Mouse (Mus musculus) E14TG2a.4 (cell line): Measurements from ENCODE around the gene March10.

Experiments
- H3K27me3 ChIP-seq: 2 replicates; pipeline ENCODE4 v1.6.1; 2014; ENCODE audit warnings: low read length, control low read depth; ENCODE audit not compliant: insufficient read depth
- H3K36me3 ChIP-seq: 2 replicates; pipeline ENCODE4 v1.6.1; 2014; ENCODE audit warnings: low read length, control low read depth; ENCODE audit not compliant: insufficient read depth
- H3K4me1 ChIP-seq: replicated peaks from 2 replicates; pipeline ENCODE4 v1.6.1; 2014; ENCODE audit warnings: low read depth, low read length, control low read depth
- H3K4me3 ChIP-seq: replicated peaks from 2 replicates; pipeline ENCODE4 v1.5.1; 2014; ENCODE audit warnings: mild to moderate bottlenecking, low read length
- H3K9me3 ChIP-seq: 2 replicates; pipeline ENCODE4 v1.6.1; 2014; ENCODE audit warnings: low read length, control low read depth
- CTCF ChIP-seq: conservative IDR thresholded peaks from 2 replicates; pipeline ENCODE4 v1.5.1; 2014; ENCODE audit warnings: low read length
- NANOG ChIP-seq: IDR thresholded peaks from 2 replicates; pipeline ENCODE4 v1.6.1; 2014; ENCODE audit warnings: borderline replicate concordance, low read length, mixed read lengths
- POU5F1 ChIP-seq: IDR thresholded peaks from 2 replicates; pipeline ENCODE4 v1.6.1; 2014; ENCODE audit warnings: low read length, borderline replicate concordance

Gene March10

GRCm38 (mm10) chr11:105409408-105409807, 47.1 kb downstream of the March10 start:
- TF ChIP-seq CTCF (no peak), NANOG (no peak), POU5F1 (no peak)
- Histone ChIP-seq H3K27me3 (no peaks in the 10 kb centered on the region), H3K4me1 (peaks cover 5% of the 10 kb centered on the region), H3K9me3 (no peaks in the 10 kb centered on the region), H3K36me3 (no peaks in the 10 kb centered on the region), H3K4me3 (no peak overlapping the region)

GRCm38 (mm10) chr11:105407846-105408441, 48.6 kb downstream of the March10 start:
- TF ChIP-seq NANOG (no peak), POU5F1 (no peak), CTCF (no peak)

GRCm38 (mm10) chr11:105402355-105402754, 54.2 kb downstream of the March10 start:
- Histone ChIP-seq H3K27me3 (peaks cover 20% of the 10 kb centered on the region), H3K4me1 (peaks cover 13% of the 10 kb centered on the region), H3K4me3 (no peak overlapping the region), H3K9me3 (no peaks in the 10 kb centered on the region), H3K36me3 (no peaks in the 10 kb centered on the region)
- TF ChIP-seq CTCF = no peak
- TF ChIP-seq NANOG = no peak
- TF ChIP-seq POU5F1 = no peak

More at GRCm38 (mm10) chr11:105407846-105408441, 48.6 kb downstream of the March10 start:
- H3K27me3 ChIP-seq = peaks cover 5% of the 10 kb centered on the region
- peaks cover 5% of the 10 kb centered on the region for H3K4me1 ChIP-seq
- H3K36me3 ChIP-seq = no peaks in the 10 kb centered on the region
- H3K9me3 ChIP-seq = no peaks in the 10 kb centered on the region
- no peak overlapping the region for H3K4me3 ChIP-seq

GRCm38 (mm10) chr11:105390290-105390689, 66.2 kb downstream of the March10 start:
- H3K36me3 ChIP-seq = no peaks in the 10 kb centered on the region
- H3K9me3 ChIP-seq = peaks cover 8% of the 10 kb centered on the region
- no peak overlapping the region for H3K4me3 ChIP-seq
- H3K4me1 ChIP-seq = no peaks in the 10 kb centered on the region
- TF ChIP-seq NANOG = no peak
- TF ChIP-seq CTCF = no peak
- no peak for TF ChIP-seq POU5F1
- 0 out of 2 replicates have a peak, but pooled peaks cover 4% of the 10 kb centered on the region for H3K27me3 ChIP-seq

- Histone ChIP-seq H3K36me3 (no peaks in the 10 kb centered on the region), H3K9me3 (peaks cover 5% of the 10 kb centered on the region; the same call in 1 of the 2 replicates), H3K4me1 (no peaks in the 10 kb centered on the region), H3K4me3 (no peak overlapping the region), H3K27me3 (0 out of 2 replicates have a peak, but pooled peaks cover 4% of the 10 kb centered on the region)
- TF ChIP-seq POU5F1 = no peak
- TF ChIP-seq CTCF = no peak
Observed at GRCm38 (mm10) chr11:105388636-105389035, 67.9 kb downstream of the March10 start.

GRCm38 (mm10) chr11:105385266-105385665, 71.3 kb downstream of the March10 start:
- Histone ChIP-seq H3K27me3 (0 out of 2 replicates have a peak, but pooled peaks cover 4% of the 10 kb centered on the region), H3K9me3 (peaks cover 5% of the 10 kb centered on the region; the same call in 1 of the 2 replicates), H3K4me1 (no peaks in the 10 kb centered on the region), H3K4me3 (no peak overlapping the region), H3K36me3 (no peaks in the 10 kb centered on the region)
- TF ChIP-seq POU5F1 (no peak), NANOG (no peak), CTCF (no peak)

- TF ChIP-seq POU5F1 (no peak), CTCF (no peak), NANOG (no peak)
Observed at GRCm38 (mm10) chr11:105375821-105376235, 80.7 kb downstream of the March10 start.

GRCm38 (mm10) chr11:105374526-105375175, 81.9 kb downstream of the March10 start:
- TF ChIP-seq NANOG = no peak
- no peak for TF ChIP-seq CTCF
- TF ChIP-seq POU5F1 = no peak
- Histone ChIP-seq H3K4me3 (no peak overlapping the region), H3K4me1 (peaks cover 6% of the 10 kb centered on the region; the same call in 1 of the 2 replicates), H3K27me3 (0 out of 2 replicates have a peak, but pooled peaks cover 2% of the 10 kb centered on the region), H3K9me3 (no peaks in the 10 kb centered on the region), H3K36me3 (no peaks in the 10 kb centered on the region)

More at GRCm38 (mm10) chr11:105375821-105376235, 80.7 kb downstream of the March10 start:
- Histone ChIP-seq H3K4me3 (no peak overlapping the region), H3K36me3 (no peaks in the 10 kb centered on the region), H3K4me1 (peaks cover 6% of the 10 kb centered on the region; the same call in 1 of the 2 replicates), H3K9me3 (no peaks in the 10 kb centered on the region), H3K27me3 (0 out of 2 replicates have a peak, but pooled peaks cover 2% of the 10 kb centered on the region)
